Mouse (Mus musculus) heart, adult 9 months (tissue): ENCODE data around the gene Fbxw13.
"Not testable (repeated sequence)": the region's sequence is repeated elsewhere in the genome, so short reads cannot be mapped to it uniquely, and the experiment has no call there.

Experiments used
- DNase-seq, 2 experiments: peaks; one replicate each; pipeline ENCODE4 v3.0.0; 2022; ENCODE audit warnings: low spot score in 2 of 2

Gene Fbxw13

GRCm38 (mm10) chr9:109195875-109196274, at the start of gene Fbxw13:
Gene Fbxw13 (minus strand): TSS chr9:109195975.
- not testable (repeated sequence) for DNase-seq

- DNase-seq = no peak
Observed at GRCm38 (mm10) chr9:109234654-109235053, 38.9 kb upstream of the Fbxw13 start, which contains the start of gene Fbxw20. Gene Fbxw20 (minus strand): TSS chr9:109234754.

GRCm38 (mm10) chr9:109218449-109218848, 22.7 kb upstream of the Fbxw13 start:
- no peak for DNase-seq

GRCm38 (mm10) chr9:109201347-109201746, 5.6 kb upstream of the Fbxw13 start:
- DNase-seq = not testable (repeated sequence)

- DNase-seq = no peak
Observed at GRCm38 (mm10) chr9:109200349-109200748, 4.6 kb upstream of the Fbxw13 start.

- DNase-seq = no peak
Observed at GRCm38 (mm10) chr9:109199353-109199752, 3.6 kb upstream of the Fbxw13 start.

- no peak for DNase-seq
Observed at GRCm38 (mm10) chr9:109177208-109177607, 18.6 kb downstream of the Fbxw13 start.

- DNase-seq = no peak
Observed at GRCm38 (mm10) chr9:109176301-109176700, 19.5 kb downstream of the Fbxw13 start.

- DNase-seq = no peak
Observed at GRCm38 (mm10) chr9:109167316-109167715, 28.5 kb downstream of the Fbxw13 start.

GRCm38 (mm10) chr9:109161941-109162340, 33.8 kb downstream of the Fbxw13 start, which contains the start of gene Fbxw21:
Gene Fbxw21 (minus strand): TSS chr9:109162041.
- DNase-seq = no peak

GRCm38 (mm10) chr9:109140414-109140813, 55.4 kb downstream of the Fbxw13 start:
- not testable (repeated sequence) for DNase-seq

- DNase-seq = no peak
Observed at GRCm38 (mm10) chr9:109130076-109130475, 65.7 kb downstream of the Fbxw13 start.
